Mouse (Mus musculus): Measurements from ENCODE around the gene Ccdc97. TPM values are rescaled to one million over a fixed set of nuclear protein-coding genes. Genes with fewer than 3 reads are reported as not detected.

Ccdc97 gene
- polyA plus RNA-seq, 1 experiment from 2014 or later: 24.9 TPM

DNA sequence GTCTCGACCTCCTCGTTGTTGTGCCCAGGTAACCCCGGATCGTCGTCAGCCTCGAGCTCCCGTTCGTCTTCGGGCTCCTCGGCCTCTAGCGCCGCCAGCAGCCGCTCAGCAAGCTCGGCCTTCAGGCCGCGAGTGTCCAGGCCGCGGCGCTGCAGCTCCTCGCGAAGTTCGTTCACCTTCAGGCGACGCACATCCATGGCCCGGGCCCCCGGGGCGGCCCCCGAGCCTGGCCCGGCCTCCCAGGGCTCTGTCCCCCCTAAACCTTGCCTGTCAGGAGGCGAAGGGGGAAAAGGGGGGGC, 35.5 kb upstream of the Ccdc97 start:
- Histone ChIP-seq H3K27ac (ENCODE audit: low read length) (peak overlapping the region; percentile 97), H3K4me1 (replicated peaks; ENCODE audit: control insufficient read depth, insufficient read depth, low read length) (peaks cover 15% of the 10 kb centered on the region), H3K4me3 (ENCODE audit: low read length) (peak overlapping the region; percentile 94), H3K27me3 (ENCODE audit: control insufficient read depth, insufficient read depth, low read depth, low read length) (no peaks in the 10 kb centered on the region), H3K36me3 (ENCODE audit: control insufficient read depth, insufficient read depth, low read length) (peaks cover 15% of the 10 kb centered on the region), H3K9me3 (ENCODE audit: control insufficient read depth, low read length) (no peaks in the 10 kb centered on the region), H3K4me2 (ENCODE audit: low read depth, low read length) (peak overlapping the region; percentile 93; the same call in 1 of the 2 replicates), H3K9ac (ENCODE audit: low read length) (peak overlapping the region; percentile 99)
- WGBS: 0% methylated on average over 29 of the region's 30 CpGs
- no peak for ATAC-seq (ENCODE audit: low read depth)

DNA sequence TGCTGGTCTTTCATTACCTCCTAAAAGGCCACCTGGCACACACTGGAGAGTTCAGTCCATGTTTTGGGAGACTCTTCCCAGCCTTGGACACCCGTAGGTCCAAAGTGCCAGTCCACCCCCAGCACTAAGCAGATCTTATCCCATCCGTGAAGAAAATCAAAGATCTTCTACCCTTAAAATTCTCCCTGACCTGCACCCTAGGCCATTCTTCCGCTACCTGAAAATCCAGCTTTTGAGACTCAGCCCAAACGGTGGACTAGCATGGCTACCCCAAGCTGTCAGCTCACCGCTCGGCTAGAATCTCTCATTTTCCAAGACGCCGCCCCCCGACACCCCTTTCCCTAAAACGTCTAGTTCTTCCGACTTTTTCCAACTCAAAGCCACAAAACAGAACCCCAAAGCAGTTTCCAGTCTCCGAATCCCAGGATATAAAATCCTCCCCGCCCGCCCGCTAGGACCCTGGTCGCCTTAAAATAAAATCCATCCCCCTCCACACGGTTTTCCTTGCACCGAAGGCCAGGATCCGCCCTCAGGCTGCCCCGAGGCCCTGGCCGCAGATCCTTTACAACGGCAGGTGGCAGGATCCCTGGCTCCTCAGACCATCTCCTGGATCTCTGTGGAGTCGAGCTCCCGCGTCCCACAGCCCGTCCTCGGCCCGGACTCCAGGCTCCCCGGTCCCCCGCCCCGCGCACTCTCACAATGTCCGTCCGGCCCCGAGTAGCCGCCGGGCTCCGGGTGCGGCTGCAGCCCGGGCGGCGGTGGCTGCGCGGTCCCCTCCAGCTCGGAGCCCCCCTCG, 35.0 kb upstream of the Ccdc97 start:
- peak; percentile 9 for ATAC-seq (ENCODE audit: low read depth)
- 1% methylated on average over 46 of the region's 46 CpGs for WGBS

DNA sequence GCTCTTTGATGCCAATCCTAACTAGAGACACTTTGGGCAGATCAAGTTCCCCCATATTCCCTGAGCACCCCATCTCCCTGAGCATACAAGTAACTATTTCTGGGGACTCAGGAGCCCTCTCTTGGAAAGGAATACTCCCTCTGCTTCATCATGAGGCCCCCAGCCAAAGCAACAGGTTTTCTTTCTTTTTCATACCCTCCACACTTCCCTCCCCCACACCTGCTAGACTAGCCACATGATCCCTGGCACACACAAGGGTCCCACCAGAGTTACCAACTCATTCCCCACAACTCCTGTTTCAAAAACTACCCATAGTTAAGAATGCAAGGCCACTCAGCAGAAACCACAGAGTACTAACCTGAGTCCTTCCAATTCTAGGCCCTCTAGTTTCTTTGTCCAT, 34.2 kb upstream of the Ccdc97 start:
- ATAC-seq (ENCODE audit: low read depth): no peak
- H3K9ac ChIP-seq (ENCODE audit: low read length): peak overlapping the region; percentile 99
- peak overlapping the region; percentile 94 for H3K4me3 ChIP-seq (ENCODE audit: low read length)
- H3K4me1 ChIP-seq (replicated peaks; ENCODE audit: control insufficient read depth, insufficient read depth, low read length): peaks cover 15% of the 10 kb centered on the region
- peak overlapping the region; percentile 93 for H3K4me2 ChIP-seq (ENCODE audit: low read depth, low read length)
- no peak overlapping the region for H3K27ac ChIP-seq (ENCODE audit: low read length)
- no peaks in the 10 kb centered on the region for H3K27me3 ChIP-seq (ENCODE audit: control insufficient read depth, insufficient read depth, low read depth, low read length)
- peaks cover 27% of the 10 kb centered on the region for H3K36me3 ChIP-seq (ENCODE audit: control insufficient read depth, insufficient read depth, low read length)
- no peaks in the 10 kb centered on the region for H3K9me3 ChIP-seq (ENCODE audit: control insufficient read depth, low read length)

More for the DNA sequence above, 35.0 kb upstream of the Ccdc97 start:
- Histone ChIP-seq H3K4me3 (ENCODE audit: low read length) (peak overlapping the region; percentile 94), H3K36me3 (ENCODE audit: control insufficient read depth, insufficient read depth, low read length) (peaks cover 19% of the 10 kb centered on the region), H3K9ac (ENCODE audit: low read length) (peak overlapping the region; percentile 99), H3K4me2 (ENCODE audit: low read depth, low read length) (peak overlapping the region; percentile 93), H3K4me1 (replicated peaks; ENCODE audit: control insufficient read depth, insufficient read depth, low read length) (peaks cover 15% of the 10 kb centered on the region), H3K27me3 (ENCODE audit: control insufficient read depth, insufficient read depth, low read depth, low read length) (no peaks in the 10 kb centered on the region), H3K27ac (ENCODE audit: low read length) (peak overlapping the region; percentile 97), H3K9me3 (ENCODE audit: control insufficient read depth, low read length) (no peaks in the 10 kb centered on the region)

DNA sequence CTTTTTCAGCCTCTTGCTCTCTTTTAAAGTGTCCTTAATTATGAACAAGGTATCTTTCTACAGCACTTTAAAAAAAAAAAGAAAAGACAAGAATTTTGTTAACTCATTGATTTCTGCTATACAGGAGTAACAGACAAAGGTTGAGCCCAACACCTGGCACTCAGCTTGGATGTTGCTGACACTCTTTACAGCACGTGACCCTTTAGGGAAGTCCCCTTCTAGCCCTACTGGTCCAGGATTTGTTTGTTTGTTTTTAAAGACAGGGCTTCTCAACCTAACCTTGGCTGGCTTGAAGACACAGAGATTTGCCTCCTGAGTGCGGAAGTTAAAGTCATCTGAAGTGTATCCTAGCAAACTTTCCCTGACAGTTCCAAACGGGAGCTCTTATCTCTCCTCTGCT, 28.0 kb upstream of the Ccdc97 start:
- ATAC-seq (ENCODE audit: low read depth): no peak
- no peaks in the 10 kb centered on the region for H3K9me3 ChIP-seq (ENCODE audit: control insufficient read depth, low read length)
- WGBS: 47% methylated on average over 3 of the region's 3 CpGs

DNA sequence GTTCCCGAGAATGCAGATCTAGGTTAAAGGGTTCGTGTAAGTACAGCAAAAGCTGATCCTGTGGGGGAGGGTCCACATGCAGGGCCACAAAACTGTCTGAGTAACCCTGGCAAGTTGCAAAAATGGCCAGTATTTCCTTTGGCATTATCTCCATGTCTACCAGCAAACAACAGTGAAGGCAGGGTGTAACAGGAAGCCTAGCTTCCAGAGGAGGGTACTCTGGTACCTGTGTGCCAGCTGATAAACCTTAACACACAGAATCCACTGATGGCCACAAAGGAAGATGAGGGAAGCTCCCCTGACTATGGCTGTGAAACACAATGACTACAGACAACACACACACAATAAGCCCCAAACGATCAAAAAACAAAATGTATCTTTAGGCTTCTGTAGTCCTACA, 19.4 kb upstream of the Ccdc97 start:
- Histone ChIP-seq H3K27ac (ENCODE audit: low read length) (no peak overlapping the region), H3K36me3 (ENCODE audit: control insufficient read depth, insufficient read depth, low read length) (peaks cover 84% of the 10 kb centered on the region), H3K4me2 (ENCODE audit: low read depth, low read length) (no peak overlapping the region), H3K4me1 (replicated peaks; ENCODE audit: control insufficient read depth, insufficient read depth, low read length) (no peaks in the 10 kb centered on the region), H3K9me3 (ENCODE audit: control insufficient read depth, low read length) (no peaks in the 10 kb centered on the region), H3K9ac (ENCODE audit: low read length) (no peak overlapping the region), H3K27me3 (ENCODE audit: control insufficient read depth, insufficient read depth, low read depth, low read length) (no peaks in the 10 kb centered on the region), H3K4me3 (ENCODE audit: low read length) (no peak overlapping the region)
- WGBS: 93% methylated on average over 3 of the region's 3 CpGs
- no peak for ATAC-seq (ENCODE audit: low read depth)

More for the DNA sequence above, 28.0 kb upstream of the Ccdc97 start:
- no peak overlapping the region for H3K27ac ChIP-seq (ENCODE audit: low read length)
- H3K27me3 ChIP-seq (ENCODE audit: control insufficient read depth, insufficient read depth, low read depth, low read length): no peaks in the 10 kb centered on the region
- H3K4me2 ChIP-seq (ENCODE audit: low read depth, low read length): no peak overlapping the region
- no peak overlapping the region for H3K9ac ChIP-seq (ENCODE audit: low read length)
- no peak overlapping the region for H3K4me3 ChIP-seq (ENCODE audit: low read length)
- H3K36me3 ChIP-seq (ENCODE audit: control insufficient read depth, insufficient read depth, low read length): peaks cover 84% of the 10 kb centered on the region
- 0 out of 2 replicates have a peak, but pooled peaks cover under 1% of the 10 kb centered on the region for H3K4me1 ChIP-seq (replicated peaks; ENCODE audit: control insufficient read depth, insufficient read depth, low read length)

DNA sequence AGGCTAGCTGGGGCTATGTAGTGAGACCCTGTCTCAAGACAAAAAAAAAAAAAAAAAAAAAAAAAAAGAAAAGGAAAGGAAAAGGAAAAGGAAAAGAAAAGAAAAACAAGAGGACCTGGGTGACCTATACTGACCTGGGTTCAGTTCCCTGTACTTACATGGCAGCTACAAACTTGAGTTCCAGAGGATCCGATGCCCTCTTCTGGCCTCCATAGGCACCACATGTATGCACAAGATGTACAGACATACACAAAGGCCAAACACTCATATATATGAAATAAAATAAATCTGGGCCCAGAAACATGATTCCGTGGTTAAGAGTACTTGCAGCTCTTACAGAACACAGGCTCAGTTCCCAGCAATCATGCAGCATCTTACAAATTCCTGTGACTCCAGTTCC, 18.0 kb upstream of the Ccdc97 start:
- ATAC-seq (ENCODE audit: low read depth): no peak

DNA sequence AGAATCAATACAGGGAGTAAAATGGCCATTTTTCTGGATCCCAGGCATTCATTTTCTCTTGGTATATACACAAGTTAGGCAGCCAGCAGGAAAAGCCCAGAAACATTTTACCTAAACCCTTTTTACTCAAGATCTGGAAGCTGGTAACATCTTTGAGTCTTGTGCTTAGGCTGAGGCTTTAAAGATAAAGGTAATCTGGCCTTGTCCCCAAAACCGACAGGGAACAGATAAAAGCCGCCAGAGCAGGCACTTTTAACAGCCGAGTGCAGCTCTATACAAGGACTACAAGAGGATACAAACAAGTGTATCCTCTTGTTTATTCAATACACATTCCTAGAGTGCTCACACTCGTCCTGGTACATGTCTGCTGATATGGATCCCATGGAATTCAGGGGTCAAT, 16.1 kb upstream of the Ccdc97 start:
- no peak for ATAC-seq (ENCODE audit: low read depth)
- H3K9me3 ChIP-seq (ENCODE audit: control insufficient read depth, low read length): no peaks in the 10 kb centered on the region
- no peak overlapping the region for H3K9ac ChIP-seq (ENCODE audit: low read length)
- no peaks in the 10 kb centered on the region for H3K4me1 ChIP-seq (replicated peaks; ENCODE audit: control insufficient read depth, insufficient read depth, low read length)
- 50% methylated on average over 4 of the region's 4 CpGs for WGBS
- no peak overlapping the region for H3K27ac ChIP-seq (ENCODE audit: low read length)
- H3K4me3 ChIP-seq (ENCODE audit: low read length): no peak overlapping the region
- H3K4me2 ChIP-seq (ENCODE audit: low read depth, low read length): no peak overlapping the region
- H3K36me3 ChIP-seq (ENCODE audit: control insufficient read depth, insufficient read depth, low read length): peaks cover 83% of the 10 kb centered on the region
- no peaks in the 10 kb centered on the region for H3K27me3 ChIP-seq (ENCODE audit: control insufficient read depth, insufficient read depth, low read depth, low read length)

More for the DNA sequence above, 18.0 kb upstream of the Ccdc97 start:
- Histone ChIP-seq H3K4me2 (ENCODE audit: low read depth, low read length) (no peak overlapping the region), H3K9ac (ENCODE audit: low read length) (no peak overlapping the region), H3K4me3 (ENCODE audit: low read length) (no peak overlapping the region), H3K27ac (ENCODE audit: low read length) (no peak overlapping the region), H3K9me3 (ENCODE audit: control insufficient read depth, low read length) (no peaks in the 10 kb centered on the region), H3K27me3 (ENCODE audit: control insufficient read depth, insufficient read depth, low read depth, low read length) (no peaks in the 10 kb centered on the region), H3K4me1 (replicated peaks; ENCODE audit: control insufficient read depth, insufficient read depth, low read length) (no peaks in the 10 kb centered on the region), H3K36me3 (ENCODE audit: control insufficient read depth, insufficient read depth, low read length) (peaks cover 84% of the 10 kb centered on the region)
- WGBS: 91% methylated on average over 2 of the region's 2 CpGs

DNA sequence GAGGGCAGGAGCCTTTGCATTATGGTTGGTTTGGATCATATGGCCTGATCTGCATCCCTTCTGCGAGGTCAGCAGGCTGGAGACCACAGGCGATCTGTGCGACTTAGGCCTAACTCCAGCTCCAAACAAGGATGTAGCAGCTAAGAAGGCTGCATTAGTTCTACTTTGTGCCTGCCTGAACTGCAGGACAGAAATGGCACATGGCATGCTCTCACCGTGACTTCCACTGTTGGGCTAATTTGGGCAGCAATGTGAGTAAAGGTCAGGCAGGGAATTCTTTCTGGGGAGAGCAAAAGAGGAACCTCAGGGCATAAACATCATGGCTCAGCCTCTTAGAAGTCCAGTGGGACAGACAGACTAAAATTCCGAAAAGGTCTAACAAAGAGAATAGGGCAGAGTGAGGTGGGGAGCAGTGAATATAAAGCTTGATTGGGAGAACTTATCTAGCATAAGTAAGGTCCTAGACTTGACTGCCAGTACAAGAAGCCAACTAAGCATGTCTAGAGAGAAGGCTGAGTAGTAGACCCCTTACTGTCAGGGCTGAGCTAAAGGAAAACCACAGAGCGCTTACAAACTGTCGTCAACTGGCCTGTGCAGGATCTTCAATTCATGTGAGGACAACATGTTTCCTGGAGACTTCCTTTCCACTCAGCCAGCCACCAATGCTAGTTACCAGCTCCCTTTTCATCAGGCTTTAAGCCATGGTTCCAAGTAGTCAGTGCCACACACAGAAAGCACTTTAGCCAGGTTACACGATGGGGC, 12.6 kb upstream of the Ccdc97 start:
- no peak overlapping the region for H3K27ac ChIP-seq (ENCODE audit: low read length)
- no peak overlapping the region for H3K4me3 ChIP-seq (ENCODE audit: low read length)
- no peak overlapping the region for H3K9ac ChIP-seq (ENCODE audit: low read length)
- 88% methylated on average over 8 of the region's 8 CpGs for WGBS
- H3K9me3 ChIP-seq (ENCODE audit: control insufficient read depth, low read length): no peaks in the 10 kb centered on the region
- H3K27me3 ChIP-seq (ENCODE audit: control insufficient read depth, insufficient read depth, low read depth, low read length): no peaks in the 10 kb centered on the region
- no peaks in the 10 kb centered on the region for H3K4me1 ChIP-seq (replicated peaks; ENCODE audit: control insufficient read depth, insufficient read depth, low read length)
- peaks cover 78% of the 10 kb centered on the region for H3K36me3 ChIP-seq (ENCODE audit: control insufficient read depth, insufficient read depth, low read length)
- no peak overlapping the region for H3K4me2 ChIP-seq (ENCODE audit: low read depth, low read length)
- ATAC-seq (ENCODE audit: low read depth): no peak

DNA sequence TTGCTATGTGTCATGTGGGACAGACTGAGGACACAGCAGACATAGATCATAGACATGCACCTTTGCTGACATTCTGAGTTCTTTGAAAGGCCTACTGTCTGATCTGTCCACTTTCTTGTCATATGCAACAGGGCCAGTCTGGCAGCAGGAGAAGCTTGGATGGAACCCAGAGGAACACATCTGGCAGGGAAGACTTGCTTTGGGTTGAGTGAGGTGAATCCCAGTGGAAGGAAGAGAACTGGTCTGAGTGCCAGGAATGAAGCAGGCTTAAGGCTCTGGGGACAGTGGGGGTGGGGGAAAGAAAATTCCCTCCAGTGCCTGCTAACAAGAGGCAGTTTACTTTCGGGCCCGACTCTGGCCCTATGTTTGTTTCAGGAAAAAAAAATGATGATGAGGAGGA, 11.0 kb upstream of the Ccdc97 start:
- 83% methylated on average over 2 of the region's 2 CpGs for WGBS
- H3K4me1 ChIP-seq (replicated peaks; ENCODE audit: control insufficient read depth, insufficient read depth, low read length): no peaks in the 10 kb centered on the region
- peaks cover 86% of the 10 kb centered on the region for H3K36me3 ChIP-seq (ENCODE audit: control insufficient read depth, insufficient read depth, low read length)
- no peak for ATAC-seq (ENCODE audit: low read depth)
- no peak overlapping the region for H3K27ac ChIP-seq (ENCODE audit: low read length)
- H3K9ac ChIP-seq (ENCODE audit: low read length): no peak overlapping the region
- H3K27me3 ChIP-seq (ENCODE audit: control insufficient read depth, insufficient read depth, low read depth, low read length): no peaks in the 10 kb centered on the region
- no peak overlapping the region for H3K4me3 ChIP-seq (ENCODE audit: low read length)
- no peak overlapping the region for H3K4me2 ChIP-seq (ENCODE audit: low read depth, low read length)
- H3K9me3 ChIP-seq (ENCODE audit: control insufficient read depth, low read length): no peaks in the 10 kb centered on the region
